Mouse (Mus musculus): Measurements from ENCODE around the gene Vbp1. TPM values are rescaled to one million over a fixed set of nuclear protein-coding genes. Genes with fewer than 3 reads are reported as not detected.

The Vbp1 gene
- 10 to 100 TPM; 41.8 to 62.4 (median 52.3) TPM for total RNA-seq (2022)

- DNase-seq: peak; percentile 87
Observed at GRCm38 (mm10) chrX:75514179-75514972, at the start of gene Vbp1. Gene Vbp1 (plus strand): TSS chrX:75514299.

GRCm38 (mm10) chrX:75475182-75475644, 38.9 kb upstream of the Vbp1 start:
- peak; percentile 30 for DNase-seq

GRCm38 (mm10) chrX:75489886-75490285, 24.2 kb upstream of the Vbp1 start:
- DNase-seq: no peak

GRCm38 (mm10) chrX:75513787-75514178, 316 bp upstream of the Vbp1 start:
- DNase-seq: no peak

GRCm38 (mm10) chrX:75577582-75578324, 63.7 kb downstream of the Vbp1 start, which contains the start of gene Rab39b:
Gene Rab39b (minus strand): TSS chrX:75578231.
- DNase-seq: peak; percentile 1

GRCm38 (mm10) chrX:75578539-75578938, 64.4 kb downstream of the Vbp1 start:
- DNase-seq: no peak

Other genes with a start within 250 kb of the Vbp1 start
- gene Fundc2, start 131.9 kb upstream of the Vbp1 start, total RNA-seq (2022): 100 to 1,000 TPM in 1 of 4 experiments, 10 to 100 TPM in 3; 71.5 to 114 (median 80.3) TPM
- 10 to 100 TPM in 3 of 4 experiments, 1 to 10 TPM in 1; 6.8 to 14.8 (median 12.1) TPM for gene F8, start 131.7 kb upstream of the Vbp1 start, total RNA-seq (2022)
- gene Cmc4, start 97.7 kb upstream of the Vbp1 start, total RNA-seq (2022): 10 to 100 TPM; 11.1 to 12.9 (median 12.1) TPM
- gene Mtcp1, start 97.7 kb upstream of the Vbp1 start, total RNA-seq (2022): 10 to 100 TPM in 3 of 4 experiments, 1 to 10 TPM in 1; 7.6 to 17.4 (median 14.2) TPM
- 10 to 100 TPM; 24.0 to 32.5 (median 31.1) TPM for gene Brcc3, start 97.7 kb upstream of the Vbp1 start, total RNA-seq (2022)
- gene Rab39b, start 63.9 kb downstream of the Vbp1 start, total RNA-seq (2022): 1 to 10 TPM; 1.3 to 2.1 (median 1.7) TPM

Data from adrenal gland, adult 8-10 months (tissue).